Mouse (Mus musculus): ENCODE measurements around the gene Zfp777. TPM values are rescaled to one million over a fixed set of nuclear protein-coding genes. Genes with fewer than 3 reads are reported as not detected.

Gene Zfp777
- polyA plus RNA-seq, 1 experiment from 2014 or later = 11.7 TPM

- peak; percentile 68 for ATAC-seq (ENCODE audit: low read depth)
- Histone ChIP-seq H3K27me3 (no peaks in the 10 kb centered on the region), H3K9ac (no peak overlapping the region), H3K9me3 (peaks cover 21% of the 10 kb centered on the region), H3K4me2 (0 out of 2 replicates have a peak overlapping the region, but pooled peaks have one; percentile 9), H3K4me1 (replicated peaks) (peaks cover 3% of the 10 kb centered on the region; the same call in 1 of the 2 replicates), H3K36me3 (peaks cover 82% of the 10 kb centered on the region), H3K27ac (replicated peaks) (no peak overlapping the region), H3K4me3 (no peak overlapping the region)
- 64% methylated on average over 43 of the region's 43 CpGs for WGBS
Measured at GRCm38 (mm10) chr6:48024330-48024993, 24.2 kb downstream of the Zfp777 start.

DNA sequence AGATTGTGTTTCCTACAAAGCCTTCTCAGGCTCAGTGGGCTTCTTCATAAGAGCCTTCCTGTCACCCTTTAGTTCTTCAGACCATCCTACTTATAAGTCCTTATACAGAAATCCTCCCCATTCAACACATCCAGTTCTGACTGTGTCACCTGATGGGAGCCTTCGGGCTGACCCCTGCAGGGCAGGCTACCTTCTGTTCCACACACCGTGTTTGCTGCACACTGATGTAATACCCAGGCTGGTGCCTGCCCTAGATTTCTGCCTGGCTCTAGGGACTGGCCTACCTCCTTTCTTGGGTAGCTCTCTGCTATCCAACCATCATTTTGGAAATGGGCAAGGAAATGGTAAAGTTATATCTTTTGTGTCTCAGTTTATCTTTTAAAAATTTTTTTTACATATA, 26.0 kb downstream of the Zfp777 start:
- Histone ChIP-seq H3K9me3 (peaks cover 21% of the 10 kb centered on the region), H3K27ac (replicated peaks) (no peak overlapping the region), H3K4me3 (no peak overlapping the region), H3K27me3 (no peaks in the 10 kb centered on the region), H3K4me2 (no peak overlapping the region), H3K9ac (no peak overlapping the region), H3K4me1 (replicated peaks) (peaks cover 3% of the 10 kb centered on the region; the same call in 1 of the 2 replicates), H3K36me3 (peaks cover 75% of the 10 kb centered on the region)
- 89% methylated on average over 2 of the region's 2 CpGs for WGBS
- no peak for ATAC-seq (ENCODE audit: low read depth)

DNA sequence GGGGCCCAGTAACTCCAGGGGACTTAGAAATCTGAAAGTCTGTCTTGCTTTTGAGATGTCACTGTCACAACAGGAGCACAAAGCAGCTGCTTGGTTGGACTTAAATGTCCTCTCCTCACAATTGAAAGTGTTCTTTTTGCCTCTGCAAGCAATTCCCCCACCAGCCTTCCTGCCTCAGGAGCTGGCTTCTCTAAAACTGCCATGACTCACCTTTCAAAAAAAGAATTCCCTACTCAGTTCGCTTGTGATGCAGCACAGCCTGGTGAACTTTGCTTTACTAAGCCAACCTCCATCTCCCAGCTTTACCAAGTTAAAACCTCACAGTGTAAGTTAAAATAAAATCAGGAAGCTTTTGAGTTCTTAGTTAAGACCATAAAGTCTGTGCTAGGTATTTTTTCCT, 27.0 kb downstream of the Zfp777 start:
- WGBS = 78% methylated on average over 1 of the region's 1 CpGs
- Histone ChIP-seq H3K4me1 (replicated peaks) (peaks cover 3% of the 10 kb centered on the region; the same call in 1 of the 2 replicates), H3K4me3 (no peak overlapping the region), H3K4me2 (no peak overlapping the region), H3K9ac (no peak overlapping the region), H3K27me3 (no peaks in the 10 kb centered on the region), H3K27ac (replicated peaks) (no peak overlapping the region), H3K9me3 (peaks cover 21% of the 10 kb centered on the region), H3K36me3 (peaks cover 68% of the 10 kb centered on the region)
- ATAC-seq (ENCODE audit: low read depth) = no peak

DNA sequence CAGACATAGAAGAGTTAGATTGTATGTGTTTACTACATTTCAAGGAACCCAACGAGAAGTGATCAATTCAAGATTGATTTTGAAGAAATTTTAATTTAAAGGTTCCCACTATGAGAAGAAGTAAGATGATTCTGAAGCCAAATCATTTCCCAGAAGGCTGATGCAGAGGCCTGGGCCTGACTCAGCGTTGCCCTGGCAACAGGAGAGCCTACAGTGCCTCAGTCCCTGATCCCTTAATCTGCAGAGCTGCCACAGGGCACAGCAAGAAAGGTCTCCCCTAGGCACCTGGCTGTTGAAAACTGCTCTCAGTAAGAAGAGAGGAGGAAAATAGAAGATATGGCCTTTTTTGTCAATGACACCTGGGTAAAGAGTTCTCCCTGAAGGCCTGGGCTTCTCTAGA, 28.7 kb downstream of the Zfp777 start:
- no peak for ATAC-seq (ENCODE audit: low read depth)
- H3K9ac ChIP-seq = no peak overlapping the region
- H3K9me3 ChIP-seq = peaks cover 8% of the 10 kb centered on the region
- no peaks in the 10 kb centered on the region for H3K27me3 ChIP-seq
- no peak overlapping the region for H3K4me3 ChIP-seq
- H3K27ac ChIP-seq (replicated peaks) = no peak overlapping the region
- WGBS = 81% methylated on average over 2 of the region's 2 CpGs
- H3K36me3 ChIP-seq = peaks cover 51% of the 10 kb centered on the region
- peaks cover 11% of the 10 kb centered on the region for H3K4me1 ChIP-seq (replicated peaks)
- H3K4me2 ChIP-seq = no peak overlapping the region

DNA sequence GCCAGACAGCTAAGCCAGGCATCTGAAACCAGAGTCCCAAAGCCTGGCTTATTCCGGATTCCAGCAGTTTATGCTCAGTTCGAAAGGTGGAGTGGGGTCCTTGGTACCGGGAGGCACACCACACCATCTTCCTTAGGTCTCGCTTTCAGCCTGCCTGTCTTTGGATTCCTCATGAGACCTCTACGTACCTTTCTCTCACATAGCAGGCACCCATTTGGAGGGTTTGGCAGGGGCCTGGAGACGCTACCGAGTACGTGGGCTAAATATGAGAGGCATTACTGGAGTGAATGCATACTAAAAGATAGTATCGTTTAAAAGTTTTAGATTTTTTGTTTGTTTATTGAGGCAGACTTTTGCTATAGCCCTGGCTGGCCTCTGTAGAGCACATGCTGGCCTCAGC, 31.9 kb downstream of the Zfp777 start:
- H3K9me3 ChIP-seq = no peaks in the 10 kb centered on the region
- WGBS = 93% methylated on average over 9 of the region's 9 CpGs
- ATAC-seq (ENCODE audit: low read depth) = no peak

DNA sequence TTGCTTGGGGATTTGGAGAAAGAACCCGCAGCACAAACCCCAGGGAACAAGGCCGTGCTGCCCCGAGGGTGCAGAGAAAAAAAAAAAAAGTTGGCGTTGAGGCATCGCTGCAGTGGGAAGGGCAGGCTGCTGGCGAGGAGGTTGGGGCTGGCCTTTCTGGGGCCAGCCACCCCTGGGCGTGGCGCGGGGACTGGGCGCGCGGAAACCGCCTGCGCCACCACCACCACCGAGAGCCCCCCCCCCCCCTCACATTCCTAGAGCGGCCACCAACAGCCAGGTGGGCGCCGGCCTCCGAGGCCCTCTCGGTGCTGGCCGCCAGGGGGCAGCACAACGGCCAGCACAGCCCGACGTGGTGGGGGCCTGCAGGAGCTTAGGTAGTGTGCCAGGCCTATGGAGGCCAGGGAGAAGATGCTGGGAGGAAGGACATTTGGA, 32.6 kb downstream of the Zfp777 start:
- no peak overlapping the region for H3K27ac ChIP-seq (replicated peaks)
- under 1% methylated on average over 24 of the region's 24 CpGs for WGBS

More for the DNA sequence above, 31.9 kb downstream of the Zfp777 start:
- Histone ChIP-seq H3K36me3 (peaks cover 20% of the 10 kb centered on the region), H3K9ac (no peak overlapping the region), H3K4me2 (no peak overlapping the region), H3K4me3 (no peak overlapping the region), H3K4me1 (replicated peaks) (peaks cover 8% of the 10 kb centered on the region), H3K27ac (replicated peaks) (no peak overlapping the region), H3K27me3 (no peaks in the 10 kb centered on the region)

DNA sequence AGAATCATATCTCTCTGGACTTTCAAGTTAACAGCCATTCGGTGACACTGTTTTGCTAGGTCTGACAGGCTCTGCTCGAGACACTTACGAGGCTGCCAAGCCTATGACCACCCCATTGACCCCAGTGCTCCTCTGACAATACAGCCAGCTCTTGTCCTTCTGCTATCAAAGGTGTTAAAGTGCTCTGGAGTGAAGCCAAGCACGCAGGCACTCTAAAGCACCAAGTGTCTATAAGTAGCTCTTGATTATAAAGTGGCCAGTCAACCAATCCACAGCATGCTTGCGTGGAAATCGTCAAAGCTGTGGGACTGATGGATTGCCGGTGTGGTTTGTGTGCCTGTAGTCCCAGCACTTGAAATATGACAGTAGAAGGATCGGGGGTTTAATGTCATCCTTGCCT, 38.0 kb downstream of the Zfp777 start:
- peaks cover 3% of the 10 kb centered on the region; the same call in 1 of the 2 replicates for H3K4me1 ChIP-seq (replicated peaks)
- H3K36me3 ChIP-seq = no peaks in the 10 kb centered on the region
- no peaks in the 10 kb centered on the region for H3K9me3 ChIP-seq
- no peak overlapping the region for H3K27ac ChIP-seq (replicated peaks)
- H3K4me2 ChIP-seq = no peak overlapping the region
- no peaks in the 10 kb centered on the region for H3K27me3 ChIP-seq
- WGBS = 58% methylated on average over 8 of the region's 8 CpGs
- ATAC-seq (ENCODE audit: low read depth) = no peak
- H3K9ac ChIP-seq = no peak overlapping the region
- H3K4me3 ChIP-seq = no peak overlapping the region

More for the DNA sequence above, 32.6 kb downstream of the Zfp777 start:
- peak overlapping the region; percentile 66 for H3K4me2 ChIP-seq
- peaks cover 8% of the 10 kb centered on the region for H3K4me1 ChIP-seq (replicated peaks)
- peak; percentile 96 for ATAC-seq (ENCODE audit: low read depth)
- peaks cover 15% of the 10 kb centered on the region for H3K36me3 ChIP-seq
- H3K9ac ChIP-seq = peak overlapping the region; percentile 69
- H3K27me3 ChIP-seq = no peaks in the 10 kb centered on the region
- peak overlapping the region; percentile 43 for H3K4me3 ChIP-seq
- no peaks in the 10 kb centered on the region for H3K9me3 ChIP-seq

DNA sequence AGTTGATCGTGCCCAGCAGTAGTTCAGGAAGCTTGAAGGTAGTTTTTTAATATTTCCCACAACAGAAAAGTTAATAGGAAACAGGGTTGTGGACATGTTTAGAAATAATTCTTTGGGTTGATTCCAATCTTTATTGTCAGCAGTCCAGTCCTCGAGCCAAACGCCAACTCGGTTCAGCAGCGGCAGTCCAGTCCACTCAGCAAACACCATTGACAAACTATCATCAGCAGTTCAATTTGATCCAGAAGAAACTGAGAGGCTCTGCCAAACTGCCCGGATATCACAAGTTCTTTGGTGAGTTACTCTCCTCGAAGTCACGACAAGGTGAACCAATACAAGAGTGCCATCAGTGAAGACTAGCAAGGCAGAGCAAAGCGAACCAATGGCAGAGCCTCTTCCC, 53.0 kb downstream of the Zfp777 start:
- no peaks in the 10 kb centered on the region for H3K9me3 ChIP-seq
- ATAC-seq (ENCODE audit: low read depth) = no peak
- no peak overlapping the region for H3K4me2 ChIP-seq
- 0 out of 2 replicates have a peak, but pooled peaks cover 3% of the 10 kb centered on the region for H3K4me1 ChIP-seq (replicated peaks)
- no peak overlapping the region for H3K27ac ChIP-seq (replicated peaks)
- H3K27me3 ChIP-seq = no peaks in the 10 kb centered on the region
- H3K4me3 ChIP-seq = no peak overlapping the region
- H3K36me3 ChIP-seq = no peaks in the 10 kb centered on the region
- no peak overlapping the region for H3K9ac ChIP-seq
- 88% methylated on average over 9 of the region's 9 CpGs for WGBS

DNA sequence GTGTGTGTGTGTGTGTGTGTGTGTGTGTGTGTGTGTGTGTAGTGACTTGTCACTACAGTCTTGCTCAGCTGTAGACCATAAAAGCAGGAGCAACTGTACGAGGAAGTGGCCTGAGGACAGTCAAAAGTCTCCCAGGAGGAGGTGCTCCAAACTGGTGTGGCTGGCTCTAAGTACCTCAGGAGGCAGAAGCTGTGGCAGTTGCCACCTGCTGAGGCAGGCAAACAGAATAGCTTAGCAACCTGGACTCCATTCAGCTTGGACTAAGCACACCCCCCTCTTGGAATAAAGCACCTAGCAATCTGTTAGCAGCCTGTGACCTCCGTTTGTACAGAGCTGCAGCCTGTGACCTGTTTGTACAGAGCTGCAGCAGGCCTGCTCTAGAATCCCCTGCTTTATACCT, 64.8 kb downstream of the Zfp777 start:
- Histone ChIP-seq H3K4me3 (no peak overlapping the region), H3K27ac (replicated peaks) (no peak overlapping the region), H3K9me3 (no peaks in the 10 kb centered on the region), H3K4me1 (replicated peaks) (no peaks in the 10 kb centered on the region), H3K4me2 (no peak overlapping the region), H3K9ac (no peak overlapping the region), H3K27me3 (no peaks in the 10 kb centered on the region), H3K36me3 (no peaks in the 10 kb centered on the region)
- WGBS = 4% methylated on average over 2 of the region's 2 CpGs
- ATAC-seq (ENCODE audit: low read depth) = no peak

- no peak overlapping the region for H3K4me2 ChIP-seq
- no peak overlapping the region for H3K4me3 ChIP-seq
- no peak overlapping the region for H3K27ac ChIP-seq (replicated peaks)
- no peaks in the 10 kb centered on the region for H3K4me1 ChIP-seq (replicated peaks)
- no peaks in the 10 kb centered on the region for H3K27me3 ChIP-seq
- no peaks in the 10 kb centered on the region for H3K36me3 ChIP-seq
- WGBS = 19% methylated on average over 6 of the region's 6 CpGs
- H3K9me3 ChIP-seq = no peaks in the 10 kb centered on the region
- H3K9ac ChIP-seq = no peak overlapping the region
- 0 out of 2 replicates have a peak, but pooled peaks have one; percentile 40 for ATAC-seq (ENCODE audit: low read depth)
Measured at GRCm38 (mm10) chr6:47978897-47979368, 69.8 kb downstream of the Zfp777 start.

DNA sequence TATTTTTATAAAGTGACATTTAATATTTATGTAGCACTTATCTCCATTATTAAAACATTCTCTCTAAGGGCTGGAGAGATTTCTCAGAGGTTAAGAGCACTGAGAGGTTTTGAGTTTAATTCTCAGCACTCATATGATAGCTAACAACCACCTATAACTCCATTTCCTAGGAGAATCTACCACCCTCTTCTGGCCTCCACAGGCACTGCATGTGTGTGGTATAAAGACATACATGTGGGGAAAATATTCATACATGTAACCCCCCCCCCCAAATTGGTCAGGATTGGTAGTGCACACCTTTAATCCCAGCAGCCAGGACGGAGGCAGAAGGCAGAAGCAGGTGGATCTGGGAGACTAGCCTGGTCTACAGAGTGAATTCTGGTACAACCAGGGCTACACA, 74.1 kb downstream of the Zfp777 start:
- Histone ChIP-seq H3K4me3 (no peak overlapping the region), H3K27ac (replicated peaks) (no peak overlapping the region), H3K36me3 (no peaks in the 10 kb centered on the region), H3K9ac (no peak overlapping the region), H3K4me2 (no peak overlapping the region), H3K4me1 (replicated peaks) (no peaks in the 10 kb centered on the region), H3K27me3 (no peaks in the 10 kb centered on the region), H3K9me3 (no peaks in the 10 kb centered on the region)
- ATAC-seq (ENCODE audit: low read depth) = no peak
- WGBS = 80% methylated on average over 1 of the region's 1 CpGs
